Mouse (Mus musculus) thymus, postnatal 4 days (tissue): ENCODE results near the gene Omt2b.
A peak's percentile ranks its signal among the peaks of the same experiment; 100 is the strongest.
"Not testable (repeated sequence)": the region's sequence is repeated elsewhere in the genome, so short reads cannot be mapped to it uniquely, and the experiment has no call there.

Experiments used
- DNase-seq: peaks from one replicate; pipeline ENCODE4 v3.0.0; 2021

The Omt2b gene

DNA sequence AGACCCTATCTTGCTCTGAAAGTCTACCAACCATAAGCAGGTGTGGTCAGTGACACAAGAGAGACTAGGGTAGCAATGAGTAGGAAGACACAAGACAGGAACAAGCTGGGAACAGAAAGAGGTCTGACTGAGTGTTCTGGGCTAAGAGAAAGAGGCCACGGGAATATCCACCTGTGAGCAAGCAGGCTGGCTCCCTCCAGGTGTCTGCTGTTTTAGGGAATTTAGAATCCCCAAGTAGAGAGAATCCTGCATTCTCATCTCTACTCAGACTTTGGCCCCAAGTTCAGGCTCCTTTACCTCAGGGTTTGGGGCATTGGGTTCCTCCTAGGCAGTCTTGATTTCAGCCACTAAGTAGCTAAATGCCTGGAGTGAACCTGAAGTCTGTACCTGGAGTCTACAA is at the start of gene Omt2b:
TSS of gene Omt2b (plus strand) at position 301 of the 400 bp plus-strand sequence.
- not testable (repeated sequence) for DNase-seq

DNA sequence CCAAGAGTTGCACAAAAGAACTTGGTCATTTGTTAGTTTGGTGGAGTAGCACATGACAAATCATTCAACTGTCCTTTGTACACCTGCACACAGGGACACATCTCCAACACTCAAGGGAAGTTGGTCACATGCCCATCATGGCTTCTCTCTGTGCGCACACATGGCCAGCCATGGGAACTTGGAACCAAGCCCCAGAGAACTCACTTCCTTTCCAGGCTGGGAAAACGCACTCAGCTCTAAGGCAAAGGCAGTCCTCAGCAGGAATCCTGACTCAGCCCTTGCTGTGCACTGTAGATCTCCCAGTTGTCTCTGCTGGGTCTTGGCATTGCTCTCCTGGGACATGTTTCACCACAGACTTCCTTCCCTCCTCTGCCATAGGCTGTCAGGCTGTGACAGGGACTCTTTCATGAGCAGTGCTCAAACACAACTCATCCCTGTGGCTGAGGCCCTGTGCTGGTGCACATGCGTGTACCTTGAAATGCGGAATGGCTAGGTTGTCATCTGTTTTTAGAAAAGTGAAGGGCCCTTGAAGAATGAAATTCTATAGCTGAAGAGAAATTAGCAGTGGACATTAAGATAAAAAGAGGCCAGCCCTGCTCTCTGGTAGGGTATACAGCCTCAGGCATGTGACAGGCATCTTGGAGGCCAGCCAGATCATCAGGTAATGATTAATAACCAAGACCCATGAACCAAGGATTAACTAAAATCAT is 45.2 kb upstream of the Omt2b start:
- DNase-seq, result not testable (repeated sequence)

- not testable (repeated sequence) for DNase-seq
These were observed 38.3 kb upstream of the Omt2b start for GRCm38 (mm10) chr9:78289063-78289462.

DNA sequence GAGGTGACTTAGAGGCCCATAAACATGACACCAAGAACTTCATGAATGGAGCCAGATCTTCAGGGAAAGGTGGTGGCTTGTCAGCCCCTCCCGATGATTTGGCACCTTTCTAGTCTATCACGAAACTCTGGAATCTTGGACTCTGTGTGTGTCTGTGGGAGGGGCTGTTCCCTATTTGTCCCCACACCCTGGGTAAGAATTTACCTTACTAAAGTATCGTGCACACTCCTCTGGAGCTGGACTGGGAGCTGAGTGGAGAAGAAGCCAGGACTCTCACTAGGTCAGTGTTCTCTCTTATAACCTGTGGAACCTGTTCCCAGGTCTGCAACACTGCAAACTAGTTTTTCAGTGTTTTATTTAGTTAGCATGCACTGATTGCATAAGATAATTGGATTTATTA is 37.7 kb upstream of the Omt2b start, which contains the start of gene Gm10639:
TSS of gene Gm10639 (plus strand) at position 201 of the 400 bp plus-strand sequence.
- DNase-seq, result not testable (repeated sequence)

GRCm38 (mm10) chr9:78292462-78292861 is 34.9 kb upstream of the Omt2b start:
- not testable (repeated sequence) for DNase-seq

DNA sequence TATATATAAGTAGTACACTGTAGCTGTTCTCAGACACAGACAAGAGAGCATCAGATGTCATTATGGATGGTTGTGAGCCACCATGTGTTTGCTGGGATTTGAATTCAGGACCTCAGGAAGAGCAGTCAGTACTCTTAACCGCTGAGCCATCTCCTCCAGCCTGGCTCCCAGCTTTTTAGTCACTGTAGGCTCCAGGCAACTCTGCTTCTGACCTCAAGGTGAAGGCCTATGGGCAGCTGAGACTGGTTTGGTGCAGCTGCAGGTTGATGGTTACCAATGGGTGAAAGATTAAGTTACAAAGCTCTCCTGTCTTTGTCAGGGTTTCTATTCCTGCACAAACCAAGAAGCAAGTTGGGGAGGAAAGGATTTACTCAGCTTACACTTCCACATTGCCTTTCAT is 33.7 kb upstream of the Omt2b start:
- DNase-seq, result not testable (repeated sequence)

DNA sequence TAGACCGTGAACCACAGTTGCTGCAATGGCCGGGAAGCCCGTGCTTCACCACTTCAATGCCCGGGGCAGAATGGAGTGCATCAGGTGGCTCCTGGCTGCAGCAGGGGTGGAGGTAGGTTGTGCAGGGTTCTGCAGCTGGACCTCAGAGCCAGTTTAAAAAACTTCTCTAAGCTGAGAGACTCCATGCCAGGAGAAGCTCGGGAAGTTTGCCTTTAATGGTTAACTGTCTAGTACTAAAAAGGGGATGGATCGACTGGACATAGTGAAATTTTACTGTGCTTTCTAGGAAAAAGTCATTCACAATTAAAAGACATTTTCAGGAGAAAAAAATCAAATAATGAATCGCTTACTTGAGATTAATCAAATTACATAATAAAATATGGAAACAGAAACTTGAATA is 32.6 kb upstream of the Omt2b start:
- not testable (repeated sequence) for DNase-seq

DNA sequence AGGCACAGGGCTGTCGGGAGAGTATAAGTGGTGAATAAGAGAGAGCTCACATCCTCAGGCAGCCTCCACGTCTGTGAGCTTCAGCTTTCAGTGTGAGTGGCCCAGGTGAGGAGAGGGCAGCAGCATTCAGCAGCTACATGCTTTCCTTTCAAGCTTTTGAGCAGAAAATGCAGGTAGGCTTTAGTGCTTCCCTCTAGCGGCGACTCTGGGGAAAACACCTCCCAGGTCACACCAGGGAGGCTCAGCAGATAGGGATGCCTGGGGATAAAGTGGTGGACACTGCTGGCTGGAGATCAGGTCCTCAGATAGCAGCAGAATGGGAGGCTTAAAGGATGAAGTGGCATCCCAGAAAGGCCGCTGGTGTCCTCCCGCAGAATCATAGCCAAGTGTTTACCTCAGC is 31.3 kb upstream of the Omt2b start:
- DNase-seq, result peak; percentile 62

DNA sequence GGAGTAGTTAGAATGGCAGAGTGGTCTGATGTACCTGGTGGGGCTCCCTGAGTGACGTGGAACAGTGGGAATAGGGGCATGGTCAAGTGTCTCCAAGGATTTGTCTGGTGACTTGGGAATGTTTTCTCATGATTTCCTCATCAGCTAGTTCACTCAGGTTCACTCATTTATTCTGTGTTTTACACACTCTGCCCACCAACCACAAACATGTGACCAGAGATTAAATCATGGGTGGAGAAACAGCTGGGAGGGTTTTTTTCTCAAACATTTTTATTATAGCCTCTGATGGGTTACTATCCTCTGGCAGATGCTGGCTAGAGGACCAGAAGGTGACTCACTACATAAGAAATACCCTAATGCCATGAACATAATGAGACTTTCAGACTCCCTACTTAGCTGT is 29.2 kb upstream of the Omt2b start:
- DNase-seq, result no peak

DNA sequence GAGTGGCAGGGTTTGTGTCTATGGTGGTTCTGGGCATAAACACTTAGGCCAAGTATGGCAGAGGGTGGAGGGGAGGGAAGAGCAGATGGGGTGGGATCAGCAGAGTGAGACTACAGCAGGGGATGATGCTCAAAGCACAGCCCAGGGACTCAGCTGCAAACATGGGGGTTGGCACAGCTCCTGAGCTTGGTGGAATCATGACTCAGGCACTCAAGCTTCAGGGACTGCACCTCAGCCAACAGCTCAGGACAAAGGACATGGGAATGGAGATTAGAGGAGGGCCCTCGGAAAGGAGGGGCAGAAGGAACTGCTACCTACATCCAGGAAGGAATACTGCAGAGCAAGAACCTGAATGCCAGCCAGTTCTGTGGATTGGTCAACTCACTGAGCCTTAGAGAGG is 28.2 kb upstream of the Omt2b start:
- DNase-seq, result not testable (repeated sequence)

GRCm38 (mm10) chr9:78308122-78308521 is 19.3 kb upstream of the Omt2b start:
- DNase-seq, result not testable (repeated sequence)

GRCm38 (mm10) chr9:78314696-78315095 is 12.7 kb upstream of the Omt2b start, which contains the start of gene Omt2a:
Gene Omt2a (minus strand): TSS chr9:78314796.
- DNase-seq, result no peak

DNA sequence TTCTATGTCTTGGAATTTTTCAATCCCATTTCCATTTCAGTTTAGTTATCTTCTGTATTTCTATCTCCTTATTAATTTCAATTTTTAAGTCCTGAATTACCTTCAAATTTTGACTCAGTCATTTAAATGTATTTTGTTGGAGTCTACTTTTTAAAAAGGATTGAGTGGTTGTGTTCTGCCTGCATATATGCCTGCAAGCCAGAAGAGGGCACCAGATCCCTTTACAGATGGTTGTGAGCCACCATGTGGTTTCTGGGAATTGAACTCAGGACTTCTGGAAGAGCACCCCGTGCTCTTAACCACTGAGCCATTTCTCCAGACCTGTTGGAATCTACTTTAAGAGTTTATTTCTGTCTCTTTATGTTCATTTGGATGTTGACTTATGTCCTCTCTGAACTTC is 7.9 kb upstream of the Omt2b start:
- peak; percentile 11 for DNase-seq

DNA sequence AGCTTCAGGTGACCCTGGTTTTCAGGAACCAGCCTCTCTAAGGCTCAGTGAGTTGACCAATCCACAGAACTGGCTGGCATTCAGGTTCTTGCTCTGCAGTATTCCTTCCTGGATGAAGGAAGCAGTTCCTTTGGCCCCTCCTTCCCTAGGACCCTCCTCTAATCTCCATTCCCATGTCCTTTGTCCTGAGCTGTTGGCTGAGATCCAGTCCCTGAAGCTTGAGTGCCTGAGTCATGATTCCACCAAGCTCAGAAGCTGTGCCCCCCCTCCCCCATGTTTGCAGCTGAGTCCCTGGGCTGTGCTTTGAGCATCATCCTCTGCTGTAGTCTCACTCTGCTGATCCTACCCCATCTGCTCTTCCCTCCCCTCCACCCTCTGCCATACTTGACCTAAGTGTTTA is 9.7 kb downstream of the Omt2b start:
- not testable (repeated sequence) for DNase-seq

- peak; percentile 73 for DNase-seq
These were observed 12.9 kb downstream of the Omt2b start for GRCm38 (mm10) chr9:78340324-78340723.

- DNase-seq, result not testable (repeated sequence)
These were observed 15.1 kb downstream of the Omt2b start for GRCm38 (mm10) chr9:78342494-78342893.

GRCm38 (mm10) chr9:78343055-78343454 is 15.7 kb downstream of the Omt2b start:
- not testable (repeated sequence) for DNase-seq

DNA sequence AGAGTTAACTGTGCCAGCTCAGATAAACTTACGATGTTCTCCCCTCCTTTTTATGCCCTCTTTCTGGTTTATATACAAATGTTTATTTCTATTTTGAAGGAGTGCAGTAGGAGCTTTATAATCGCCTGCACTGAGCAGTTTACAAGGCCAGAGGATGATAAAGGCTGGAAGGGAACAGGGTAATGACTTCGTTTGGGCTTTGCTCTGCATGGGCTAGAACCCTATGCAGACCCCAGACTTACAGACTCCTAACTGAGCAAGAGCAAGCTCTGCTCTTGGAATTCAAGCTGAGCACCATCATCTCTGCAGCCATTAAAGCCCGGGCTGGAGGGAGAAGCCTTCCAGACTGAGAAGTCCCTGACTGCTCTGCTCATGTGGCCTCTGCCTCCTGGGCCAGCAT is 17.8 kb downstream of the Omt2b start:
- not testable (repeated sequence) for DNase-seq

DNA sequence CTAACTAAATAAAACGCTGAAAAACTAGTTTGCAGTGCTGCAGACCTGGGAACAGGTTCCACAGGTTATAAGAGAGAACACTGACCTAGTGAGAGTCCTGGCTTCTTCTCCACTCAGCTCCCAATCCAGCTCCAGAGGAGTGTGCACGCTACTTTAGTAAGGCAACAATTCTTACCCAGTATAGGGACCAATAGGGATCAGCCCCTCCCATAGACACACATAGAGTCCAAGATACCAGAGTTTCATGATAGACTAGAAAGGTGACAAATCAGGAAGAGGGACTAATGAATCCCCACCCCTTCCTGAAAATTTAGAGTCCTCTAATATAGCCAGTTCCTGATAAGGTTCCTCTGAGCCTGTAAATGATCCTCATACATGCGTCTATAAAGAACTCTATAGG is 19.6 kb downstream of the Omt2b start:
- DNase-seq, result no peak

DNA sequence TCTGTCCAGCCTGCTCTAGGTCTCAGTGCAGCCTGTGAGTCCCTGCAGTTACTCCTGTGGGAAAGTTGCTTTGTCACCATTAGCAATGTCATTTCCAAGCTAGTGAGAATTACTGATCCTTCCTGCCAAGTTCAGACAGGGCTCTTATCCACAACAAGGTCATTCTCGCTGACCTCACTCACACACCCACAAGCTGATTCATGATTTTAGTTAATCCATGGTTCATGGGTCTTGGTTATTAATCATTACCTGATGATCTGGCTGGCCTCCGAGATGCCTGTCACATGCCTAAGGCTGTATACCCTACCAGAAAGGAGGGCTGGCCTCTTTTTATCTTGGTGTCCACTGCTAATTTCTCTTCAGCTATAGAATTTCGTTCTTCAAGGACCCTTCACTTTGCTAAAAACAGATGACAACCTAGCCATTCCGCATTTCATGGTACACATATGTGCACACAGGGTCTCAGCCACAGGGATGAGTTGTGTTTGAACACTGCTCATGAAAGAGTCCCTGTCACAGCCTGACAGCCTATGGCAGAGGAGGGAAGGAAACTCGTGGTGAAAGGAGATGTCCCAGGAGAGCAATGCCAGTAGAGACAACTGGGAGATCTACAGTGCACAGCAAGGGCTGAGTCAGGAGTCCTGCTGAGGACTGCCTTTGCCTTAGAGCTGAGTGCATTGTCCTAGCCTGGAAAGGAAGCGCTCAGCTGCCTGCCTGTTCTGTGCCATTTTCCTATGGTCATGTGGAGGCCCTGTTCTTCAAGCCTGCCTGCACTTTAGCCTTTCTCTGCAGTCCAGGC is 21.0 kb downstream of the Omt2b start:
- DNase-seq, result not testable (repeated sequence)

DNA sequence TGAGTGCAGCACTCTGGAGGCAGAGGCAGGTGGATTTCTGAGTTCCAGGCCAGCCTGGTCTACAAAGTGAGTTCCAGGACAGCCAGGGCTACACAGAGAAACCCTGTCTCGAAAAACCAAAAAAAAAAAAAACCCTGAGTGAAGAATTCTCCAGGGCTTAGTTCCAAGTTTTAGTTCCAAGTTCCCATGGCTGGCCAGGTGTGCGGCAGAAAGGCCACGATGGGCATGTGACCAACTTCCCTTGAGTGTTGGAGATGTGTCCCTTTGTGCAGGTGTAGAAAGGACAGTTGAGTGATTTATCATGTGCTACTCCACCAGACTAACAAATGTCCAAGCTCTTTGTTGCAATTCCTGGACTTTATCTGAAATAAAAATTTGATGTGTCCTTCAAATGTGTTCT is 21.8 kb downstream of the Omt2b start:
- not testable (repeated sequence) for DNase-seq

- not testable (repeated sequence) for DNase-seq
These were observed 22.6 kb downstream of the Omt2b start for GRCm38 (mm10) chr9:78350007-78350406.

DNA sequence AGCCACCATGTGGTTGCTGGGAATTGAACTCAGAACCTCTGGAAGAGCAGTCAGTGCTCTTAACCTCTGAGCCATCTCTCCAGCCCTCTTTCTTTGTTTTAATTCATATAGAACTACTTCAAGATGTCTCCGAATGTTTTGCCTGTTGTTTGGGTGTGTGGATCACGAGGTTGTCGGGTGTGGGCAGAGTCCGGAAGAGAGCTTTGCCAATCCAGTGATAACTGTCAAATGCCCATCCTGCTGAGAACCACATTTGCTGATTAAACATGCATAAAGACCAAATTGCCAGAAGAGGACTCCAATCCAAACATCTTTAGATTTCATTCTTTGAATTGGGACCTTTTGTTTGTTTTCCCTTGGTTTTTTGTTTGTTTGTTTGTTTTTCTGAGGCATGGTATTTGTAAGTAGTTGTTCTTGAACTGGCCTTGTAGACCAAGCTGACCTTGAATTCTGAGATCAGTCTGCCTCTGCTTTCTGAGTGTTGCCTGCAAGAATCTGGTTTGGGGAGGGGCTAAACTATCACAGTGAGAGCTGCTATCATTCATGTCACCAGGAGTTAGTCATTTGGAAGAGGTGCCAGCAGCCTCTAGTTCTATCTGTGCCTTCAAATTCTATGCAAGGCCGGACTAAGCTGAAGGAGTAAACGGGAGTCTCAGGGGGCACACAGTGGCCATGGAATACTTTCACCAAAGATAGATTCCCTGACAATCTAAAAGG is 24.3 kb downstream of the Omt2b start:
- DNase-seq, result no peak
